Mouse (Mus musculus): ENCODE data around the gene Man1a.

GRCm38 (mm10) chr10:53990434-53990833 is 86.0 kb downstream of the Man1a start:
- TF ChIP-seq GATA1 (IDR thresholded peaks at IDR 0.05; ENCODE audit: low read length) (no peak), TAL1 (IDR thresholded peaks at IDR 0.05; ENCODE audit: low read length) (no peak)

Data from erythroblast, embryonic 14.5 days (primary cell).